ENCODE assay signal across 9 mouse cellular contexts in the genomic region with DNA sequence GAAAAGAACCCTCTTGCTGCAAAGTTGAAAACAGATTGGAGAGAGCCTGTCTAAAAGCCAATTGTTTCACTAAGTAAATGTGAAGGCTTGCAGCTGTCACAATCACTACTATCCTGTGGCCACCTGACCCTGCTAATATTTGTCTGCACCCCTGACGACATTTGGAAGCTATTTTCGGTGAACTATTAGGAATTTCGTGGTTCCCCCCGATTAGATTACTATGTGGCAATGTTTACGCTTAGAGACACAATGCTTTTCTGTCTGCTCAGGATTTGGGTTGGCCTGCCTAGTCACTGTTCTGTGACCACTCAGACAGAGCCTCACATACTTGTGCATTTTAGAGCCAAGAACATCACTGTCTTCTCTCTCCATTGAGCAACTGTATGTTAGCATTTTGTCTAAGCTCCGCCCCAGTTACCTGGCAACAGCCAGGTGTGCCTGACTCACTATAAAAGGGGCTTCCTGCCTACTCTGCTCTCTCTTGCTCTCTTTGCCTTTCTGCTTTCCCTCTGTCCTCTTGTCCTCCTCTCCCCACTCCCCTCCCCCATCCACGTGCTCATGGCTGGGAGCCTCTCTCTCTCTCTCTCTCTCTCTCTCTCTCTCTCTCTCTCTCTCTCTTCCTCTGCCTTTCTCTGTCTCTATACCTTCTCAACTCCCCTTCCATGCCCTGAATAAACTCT. TPM values are rescaled to one million over a fixed set of nuclear protein-coding genes. Genes with fewer than 3 reads are reported as not detected.
DNase-seq lines count a peak whose midpoint lies in the region; ATAC-seq lines count a peak whose summit lies in the region.
"Had no signal": no experiment of that assay in that cellular context is flagged by ENCODE, and none has a peak within 500 bp of the region (broad histone marks: within the 10 kb centered on the region; RNA-seq: fewer than 3 reads in every experiment).

No protein-coding gene starts in this region.

- 6% methylated on average over 7 of the region's 7 CpGs for WGBS in forebrain, embryonic 13.5 days
- 30% methylated on average over 7 of the region's 7 CpGs for WGBS in limb, embryonic 15.5 days
- 22% methylated on average over 7 of the region's 7 CpGs for WGBS in stomach, embryonic 16.5 days

- H3K36me3 ChIP-seq in forebrain, embryonic 13.5 days (ENCODE audit: poor library complexity, severe bottlenecking), result no peaks in the 10 kb centered on the region
- no peaks in the 10 kb centered on the region for H3K36me3 ChIP-seq in limb, embryonic 15.5 days
- no peaks in the 10 kb centered on the region for H3K36me3 ChIP-seq in stomach, embryonic 16.5 days (ENCODE audit: control insufficient read depth, insufficient read depth, low read length)

- H3K9ac ChIP-seq in forebrain, embryonic 13.5 days, result no peak overlapping the region
- H3K9ac ChIP-seq in limb, embryonic 15.5 days, result no peak overlapping the region
- H3K9ac ChIP-seq in stomach, embryonic 16.5 days (ENCODE audit: low read length), result no peak overlapping the region

- H3K4me1 ChIP-seq in forebrain, embryonic 13.5 days, result peaks cover 12% of the 10 kb centered on the region
- H3K4me1 ChIP-seq in limb, embryonic 15.5 days, result 0 out of 2 replicates have a peak, but pooled peaks cover 3% of the 10 kb centered on the region
- H3K4me1 ChIP-seq in stomach, embryonic 16.5 days (ENCODE audit: control insufficient read depth, insufficient read depth, low read length), result peaks cover 9% of the 10 kb centered on the region; the same call in 1 of the 2 replicates

- no peak overlapping the region for H3K4me3 ChIP-seq in forebrain, embryonic 13.5 days
- H3K4me3 ChIP-seq in limb, embryonic 15.5 days, result no peak overlapping the region
- peak overlapping the region; percentile 5; the same call in 1 of the 2 replicates for H3K4me3 ChIP-seq in stomach, embryonic 16.5 days (replicated peaks; ENCODE audit: low read length)

- H3K4me2 ChIP-seq in forebrain, embryonic 13.5 days, result peak overlapping the region; percentile 50
- 0 out of 2 replicates have a peak overlapping the region, but pooled peaks have one; percentile 0 for H3K4me2 ChIP-seq in limb, embryonic 15.5 days
- peak overlapping the region; percentile 22; the same call in 1 of the 2 replicates for H3K4me2 ChIP-seq in stomach, embryonic 16.5 days (ENCODE audit: low read depth, low read length)

- ATAC-seq in forebrain, embryonic 13.5 days, result no peak
- ATAC-seq in limb, embryonic 15.5 days (ENCODE audit: insufficient number of reproducible peaks, low FRiP score, low TSS enrichment, low read depth), result 0 out of 2 replicates have a peak, but pooled peaks have one; percentile 35
- ATAC-seq in stomach, embryonic 16.5 days (ENCODE audit: insufficient read depth, low FRiP score), result 0 out of 2 replicates have a peak, but pooled peaks have one; percentile 25
- ATAC-seq in megakaryocyte, adult 5-6 weeks (ENCODE audit: poor library complexity, severe bottlenecking), result no peak

- no peak overlapping the region for H3K27ac ChIP-seq in forebrain, embryonic 13.5 days
- H3K27ac ChIP-seq in limb, embryonic 15.5 days, result no peak overlapping the region
- H3K27ac ChIP-seq in stomach, embryonic 16.5 days (ENCODE audit: low read length), result no peak overlapping the region

- no peaks in the 10 kb centered on the region for H3K27me3 ChIP-seq in forebrain, embryonic 13.5 days
- H3K27me3 ChIP-seq in limb, embryonic 15.5 days, result no peaks in the 10 kb centered on the region
- no peaks in the 10 kb centered on the region for H3K27me3 ChIP-seq in stomach, embryonic 16.5 days (ENCODE audit: control insufficient read depth, insufficient read depth, low read length)

- peak; percentile 10 for DNase-seq in kidney, postnatal 14 days
- no peak for DNase-seq in kidney, postnatal 25 days
- no peak for DNase-seq in layer of hippocampus, postnatal 36 days
- no peak for DNase-seq in spleen, adult 12 weeks (ENCODE audit: low spot score)
- DNase-seq: thymus, adult 2 months had no signal

- no peaks in the 10 kb centered on the region for H3K9me3 ChIP-seq in forebrain, embryonic 13.5 days (replicated peaks)
- H3K9me3 ChIP-seq in limb, embryonic 15.5 days, result no peaks in the 10 kb centered on the region
- H3K9me3 ChIP-seq in stomach, embryonic 16.5 days (replicated peaks; ENCODE audit: control insufficient read depth, low read length), result no peaks in the 10 kb centered on the region

RNA-seq across cellular contexts. Expression of a gene that starts 59.6 kb away (rescaled TPM):
- 27.2 and 29.2 TPM in 2 replicates for polyA plus RNA-seq in forebrain, embryonic 13.5 days (2015; fragmentation: Nextera tagmentation; extraction: Ambion mirVana)
- 53.6 and 62.1 TPM in 2 replicates for polyA plus RNA-seq in limb, embryonic 15.5 days (2015; fragmentation: Nextera tagmentation; extraction: Ambion mirVana)
- polyA plus RNA-seq in stomach, embryonic 16.5 days (2015; fragmentation: Nextera tagmentation; extraction: Ambion mirVana), result 36.9 and 38.8 TPM in 2 replicates
- total RNA-seq in megakaryocyte, adult 5-6 weeks (2015), result 0.16 and 0.30 TPM in 2 replicates
- total RNA-seq in megakaryocyte, adult 5-6 weeks (2017), result not detected in 2 replicates
- total RNA-seq in layer of hippocampus, postnatal 36 days (2021), result 1 to 10 TPM; 5.2 to 7.2 TPM

Comparison
In these comparisons a context has a peak if more than half of its experiments do, and no peak if none do; other contexts are left out.
1. ATAC-seq: peak in limb, embryonic 15.5 days (single experiment) and stomach, embryonic 16.5 days (single experiment); none in forebrain, embryonic 13.5 days (single experiment) and megakaryocyte, adult 5-6 weeks (single experiment).
2. H3K4me2 ChIP-seq: peak in every context shown above with its lines; median percentile 50 in forebrain, embryonic 13.5 days; 22 in stomach, embryonic 16.5 days; 0 in limb, embryonic 15.5 days.